Mouse (Mus musculus) heart, adult 8-10 months (tissue): ENCODE results near the gene Ccdc69. TPM values are rescaled to one million over a fixed set of nuclear protein-coding genes. Genes with fewer than 3 reads are reported as not detected.

ENCODE experiments used
- DNase-seq: peaks from one replicate; pipeline ENCODE4 v3.0.0; 2022; ENCODE audit warnings: low spot score
- total RNA-seq, 4 experiments: library from RNA; stranded (reverse); gene quantifications; 2 replicates each; pipeline ENCODE4 v1.2.4; 2022

Gene Ccdc69
- total RNA-seq, 4 experiments from 2014 or later: 5.9 to 9.4 (median 6.5) TPM

- peak; percentile 73 for DNase-seq
These were observed 38.3 kb downstream of the Ccdc69 start for GRCm38 (mm10) chr11:55039591-55039990.

DNA sequence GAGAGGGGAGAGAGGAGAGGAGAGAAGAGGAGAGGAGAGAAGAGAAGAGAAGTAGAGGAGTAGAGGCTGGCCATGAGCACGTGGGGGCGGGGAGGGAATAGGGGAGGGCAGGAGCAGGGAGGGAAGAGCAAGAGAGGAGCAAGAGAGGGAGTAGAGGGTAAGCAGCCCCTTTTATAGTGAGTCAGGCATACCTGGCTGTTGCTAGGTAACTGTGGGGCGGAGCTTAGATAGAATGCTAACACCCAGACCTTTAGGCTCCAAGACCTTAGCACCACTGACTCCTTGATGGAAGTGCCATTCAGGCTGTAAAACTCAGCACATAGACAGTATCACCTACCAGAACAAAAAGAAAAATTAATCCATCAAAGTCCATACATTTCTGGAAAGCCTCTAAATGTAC, 41.3 kb downstream of the Ccdc69 start:
- no peak for DNase-seq

GRCm38 (mm10) chr11:55033040-55033660, 44.8 kb downstream of the Ccdc69 start, which contains the start of gene Anxa6:
Anxa6 (minus strand) TSS chr11:55033445.
- DNase-seq: peak; percentile 82

- no peak for DNase-seq
These were observed 45.6 kb downstream of the Ccdc69 start for GRCm38 (mm10) chr11:55032286-55032685.

- no peak for DNase-seq
These were observed 46.0 kb downstream of the Ccdc69 start for GRCm38 (mm10) chr11:55031991-55032280.

- DNase-seq: no peak
These were observed 46.5 kb downstream of the Ccdc69 start for GRCm38 (mm10) chr11:55031211-55031990.

- DNase-seq: no peak
These were observed 49.4 kb downstream of the Ccdc69 start for GRCm38 (mm10) chr11:55028509-55028908.

- DNase-seq: no peak
These were observed 50.6 kb downstream of the Ccdc69 start for GRCm38 (mm10) chr11:55027204-55027855.

DNA sequence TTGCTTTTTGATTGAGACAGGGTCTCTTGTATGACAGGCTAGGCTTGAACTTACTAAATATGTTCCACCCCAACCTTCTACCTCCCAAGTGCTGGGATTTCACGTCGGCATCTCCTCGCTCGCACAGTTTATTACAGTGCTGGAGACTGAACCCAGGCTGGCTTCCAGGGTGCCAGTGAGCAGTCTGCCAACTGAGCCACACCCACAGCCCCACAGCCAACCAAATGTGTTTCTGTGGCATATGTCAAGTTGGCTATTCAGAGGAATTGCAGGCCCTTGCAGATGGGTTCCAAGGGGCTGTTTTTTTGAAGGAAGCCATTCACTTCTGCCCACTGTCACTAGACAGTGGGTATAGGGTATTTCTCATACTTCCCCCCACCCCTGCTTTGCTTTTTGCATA, 52.0 kb downstream of the Ccdc69 start:
- no peak for DNase-seq

DNA sequence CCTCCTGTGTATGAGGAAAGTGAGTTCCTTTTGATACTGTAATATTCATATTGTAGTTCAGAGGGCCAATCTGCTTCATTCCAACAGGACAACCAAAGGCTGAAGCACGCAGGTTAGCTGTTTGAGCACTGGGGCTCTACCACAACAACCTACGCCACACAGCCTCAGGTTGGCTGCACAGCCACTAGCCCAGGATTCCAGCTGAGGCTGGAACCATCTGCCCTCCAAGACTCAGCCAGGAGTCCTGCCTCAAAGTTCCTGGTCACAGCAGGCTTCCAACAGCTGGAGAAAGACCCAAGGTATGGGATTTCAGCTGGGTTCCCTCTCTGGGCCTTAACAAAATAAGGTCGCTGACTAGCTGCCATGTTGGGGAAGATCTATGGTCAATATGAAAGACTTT, 54.3 kb downstream of the Ccdc69 start:
- no peak for DNase-seq

- DNase-seq: peak; percentile 93
These were observed 54.8 kb downstream of the Ccdc69 start for GRCm38 (mm10) chr11:55023049-55023564.

DNA sequence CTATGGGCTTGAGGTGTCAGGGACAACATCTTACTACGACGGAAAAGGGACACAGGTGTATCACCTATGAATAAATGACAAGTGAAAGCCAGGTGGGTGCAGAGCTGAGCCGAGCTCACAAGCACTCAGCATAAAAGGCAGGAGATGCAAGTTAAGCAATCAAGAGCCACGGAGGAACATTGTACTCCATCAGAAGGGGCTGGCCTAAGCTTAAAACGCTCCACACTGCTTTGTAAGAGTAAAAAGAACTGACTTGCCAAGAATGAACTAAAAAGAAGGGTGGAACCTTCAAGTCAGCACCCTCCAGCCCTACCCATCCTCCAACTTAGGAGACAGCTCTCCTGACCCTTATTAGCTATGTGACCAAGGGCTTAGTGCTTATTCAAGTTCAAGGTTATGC, 55.4 kb downstream of the Ccdc69 start:
- DNase-seq: no peak

- no peak for DNase-seq
These were observed 56.1 kb downstream of the Ccdc69 start for GRCm38 (mm10) chr11:55021859-55022258.

DNA sequence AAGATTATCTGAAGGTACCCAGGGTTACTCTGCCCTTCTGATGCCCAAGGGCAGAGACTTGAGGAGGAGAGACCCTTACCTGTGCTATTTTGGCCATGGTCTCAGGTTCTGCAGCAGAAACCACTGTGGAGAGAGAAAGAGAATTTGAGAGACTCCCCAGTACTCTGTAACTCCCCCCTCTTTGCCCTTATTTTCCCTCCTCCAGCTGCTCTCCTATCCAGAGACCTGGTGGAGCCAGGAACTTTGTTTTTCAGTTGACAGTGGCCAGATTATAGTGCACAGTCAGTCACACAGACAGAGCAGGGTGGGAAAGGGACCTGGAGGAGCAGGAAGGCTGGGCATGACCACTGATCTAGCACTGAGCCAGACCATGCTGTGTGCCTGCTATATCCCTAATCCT, 56.5 kb downstream of the Ccdc69 start:
- no peak for DNase-seq

- no peak for DNase-seq
These were observed 58.2 kb downstream of the Ccdc69 start for GRCm38 (mm10) chr11:55019711-55020110.

- no peak for DNase-seq
These were observed 59.9 kb downstream of the Ccdc69 start for GRCm38 (mm10) chr11:55018034-55018433.

DNA sequence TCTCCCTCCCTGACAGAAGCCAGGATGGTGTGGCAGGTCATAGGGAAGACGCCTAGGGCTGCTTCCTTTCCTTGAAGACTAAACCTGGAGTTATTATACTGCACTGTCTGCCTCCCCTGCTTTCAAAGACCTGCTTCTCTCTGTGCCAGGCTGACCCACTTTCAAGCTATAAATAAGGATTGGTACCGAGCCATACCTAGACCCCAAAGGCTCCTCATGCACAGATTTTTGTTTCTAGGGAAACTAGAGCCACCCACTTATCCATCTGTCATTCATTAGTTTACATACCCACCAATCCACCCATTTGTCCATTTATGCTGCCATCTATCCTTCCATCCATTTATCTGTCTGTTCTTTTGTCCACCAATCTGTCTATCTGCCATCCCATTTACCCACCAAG, 60.7 kb downstream of the Ccdc69 start:
- DNase-seq: no peak

DNA sequence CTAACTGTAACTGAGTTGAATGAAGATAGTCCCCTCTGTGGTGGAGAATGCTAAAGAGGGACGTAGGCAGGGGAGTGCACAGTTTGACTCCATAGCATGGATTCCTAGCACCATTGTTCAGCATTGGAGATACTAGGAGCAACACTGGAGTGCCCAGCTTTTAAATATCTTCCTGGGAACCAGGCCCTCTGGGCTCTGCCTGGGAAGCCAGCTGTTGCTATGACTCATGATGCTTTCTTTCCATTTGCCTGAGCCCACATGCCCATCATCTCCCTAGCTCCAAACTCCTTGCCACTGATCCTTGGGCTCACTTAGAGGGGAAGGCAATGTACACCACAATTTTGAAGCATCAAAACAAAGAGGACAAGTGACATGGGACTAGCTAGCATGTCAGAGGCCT, 61.2 kb downstream of the Ccdc69 start:
- DNase-seq: no peak

DNA sequence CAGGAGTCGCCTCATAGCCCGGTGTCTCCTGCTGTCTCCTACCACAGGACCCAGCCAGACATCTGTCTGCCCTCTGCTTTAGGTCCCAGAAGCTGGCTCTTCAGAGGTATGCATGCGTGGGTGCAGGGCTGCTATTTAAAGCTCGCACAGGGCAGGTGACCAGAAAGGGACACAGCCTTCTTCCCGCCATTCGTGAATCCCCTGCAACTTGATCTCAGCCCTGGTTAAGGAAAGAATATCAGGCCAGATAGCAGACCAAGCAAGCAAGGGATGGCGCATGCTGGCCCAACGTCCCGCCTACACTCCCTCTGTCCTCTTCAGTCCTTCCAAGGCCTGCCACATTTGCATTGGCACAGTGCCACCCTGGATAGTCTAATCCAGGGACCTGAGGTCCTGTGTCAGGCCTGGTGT, 62.1 kb downstream of the Ccdc69 start:
- peak; percentile 56 for DNase-seq

DNA sequence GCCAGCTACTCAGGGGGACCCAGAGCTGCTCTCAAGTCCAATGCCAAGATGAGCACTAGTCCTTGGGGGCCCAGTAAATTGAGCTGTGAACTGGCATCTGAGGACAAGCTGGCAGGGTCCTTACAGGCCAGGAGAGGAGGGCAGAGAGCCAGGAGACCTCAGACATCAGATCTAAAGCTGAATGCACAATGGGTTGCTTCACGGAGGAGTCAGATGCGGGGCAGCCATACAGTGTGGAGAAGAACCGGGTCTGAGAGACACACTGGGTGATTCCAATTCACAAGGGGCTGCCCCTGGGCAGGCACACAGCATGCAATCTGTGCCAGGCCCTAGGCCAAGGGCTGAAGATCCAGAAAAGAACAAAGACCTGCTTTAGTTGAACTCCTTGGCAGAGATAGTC, 62.7 kb downstream of the Ccdc69 start:
- no peak for DNase-seq

- DNase-seq: no peak
These were observed 64.1 kb downstream of the Ccdc69 start for GRCm38 (mm10) chr11:55013802-55014201.
